Mouse (Mus musculus) MEL (cell line): Measurements from ENCODE around the gene Ehd2. TPM values are rescaled to one million over a fixed set of nuclear protein-coding genes. Genes with fewer than 3 reads are reported as not detected.

Experiments
- DNase-seq: peaks from one replicate; pipeline ENCODE4 v3.0.0; 2011; ENCODE audit warnings: low read depth, low spot score
- H3K27ac ChIP-seq: 2 replicates; pipeline ENCODE4 v1.5.1; 2012; ENCODE audit warnings: low read depth, mild to moderate bottlenecking, control low read depth, low read length, moderate library complexity; ENCODE audit not compliant: control insufficient read depth
- H3K27me3 ChIP-seq, 2 experiments: fragments of 150-350 bp in 1 of 2; sonication (generic) in 1 of 2; 2 replicates each; pipeline ENCODE4 v1.6.1; 2012; ENCODE audit warnings: low read length in 2 of 2, mild to moderate bottlenecking in 2 of 2, improper control_type of control experiment in 1 of 2, moderate library complexity in 1 of 2; ENCODE audit not compliant: insufficient read depth in 2 of 2, control insufficient read depth in 1 of 2
- H3K36me3 ChIP-seq, 2 experiments: 2 replicates each; pipeline ENCODE4 v1.6.1; 2012 to 2014; ENCODE audit warnings: low read length in 2 of 2, improper control_type of control experiment in 1 of 2, inconsistent platforms in 1 of 2, mild to moderate bottlenecking in 1 of 2; ENCODE audit not compliant: insufficient read depth in 2 of 2, control insufficient read depth in 1 of 2
- H3K4me1 ChIP-seq, 2 experiments: fragments of 150-350 bp in 1 of 2; sonication (generic) in 1 of 2; 2 replicates each; pipeline ENCODE4 v1.6.1; 2012; ENCODE audit warnings: low read length in 2 of 2, improper control_type of control experiment in 1 of 2, mild to moderate bottlenecking in 1 of 2; ENCODE audit not compliant: insufficient read depth in 2 of 2, control insufficient read depth in 1 of 2
- H3K4me3 ChIP-seq, 2 experiments: fragments of 150-350 bp in 1 of 2; sonication (generic) in 1 of 2; 2 replicates each; pipeline ENCODE4 v1.5.1; 2012; ENCODE audit warnings: low read depth in 2 of 2, low read length in 2 of 2, mild to moderate bottlenecking in 2 of 2, moderate library complexity in 2 of 2, control low read depth in 1 of 2, improper control_type of control experiment in 1 of 2; ENCODE audit not compliant: control insufficient read depth in 1 of 2, insufficient read depth in 1 of 2
- H3K79me2 ChIP-seq: 2 replicates; pipeline ENCODE4 v1.6.1; 2012; ENCODE audit warnings: mild to moderate bottlenecking, low read length, moderate library complexity; ENCODE audit not compliant: control insufficient read depth, poor library complexity, insufficient read depth
- H3K9ac ChIP-seq: 2 replicates; pipeline ENCODE4 v1.6.1; 2012; ENCODE audit warnings: low read depth, mild to moderate bottlenecking, control low read depth, low read length, moderate library complexity; ENCODE audit not compliant: control insufficient read depth, poor library complexity, severe bottlenecking
- H3K9me3 ChIP-seq: fragments of 150-350 bp; sonication (generic); replicated peaks from 2 replicates; pipeline ENCODE4 v1.6.1; 2012; ENCODE audit warnings: mild to moderate bottlenecking, low read length, improper control_type of control experiment, moderate library complexity; ENCODE audit not compliant: insufficient read depth
- CHD1 ChIP-seq: IDR thresholded peaks from 2 replicates; pipeline ENCODE4 v1.6.1; 2012; ENCODE audit warnings: low read depth, mild to moderate bottlenecking, inconsistent platforms, low read length, improper control_type of control experiment
- E2F4 ChIP-seq: IDR thresholded peaks from 2 replicates; pipeline ENCODE4 v1.6.1; 2011; ENCODE audit warnings: low read depth, low read length, improper control_type of control experiment, borderline replicate concordance
- EP300 ChIP-seq, 2 experiments: IDR thresholded peaks; 2 replicates each; pipeline ENCODE4 v1.6.1; 2011; ENCODE audit warnings: improper control_type of control experiment in 2 of 2, low read length in 2 of 2, low read depth in 1 of 2, mild to moderate bottlenecking in 1 of 2
- ETS1 ChIP-seq: IDR thresholded peaks from 2 replicates; pipeline ENCODE4 v1.6.1; 2012; ENCODE audit warnings: low read depth, mild to moderate bottlenecking, inconsistent platforms, low read length, improper control_type of control experiment, moderate library complexity
- GATA1 ChIP-seq: IDR thresholded peaks from 2 replicates; pipeline ENCODE4 v1.6.1; 2011; ENCODE audit warnings: low read depth, low read length, improper control_type of control experiment
- MAFK ChIP-seq: IDR thresholded peaks from 2 replicates; pipeline ENCODE4 v1.6.1; 2011; ENCODE audit warnings: low read depth, mild to moderate bottlenecking, low read length, improper control_type of control experiment, borderline replicate concordance
- MAX ChIP-seq: IDR thresholded peaks from 2 replicates; pipeline ENCODE4 v1.6.1; 2011; ENCODE audit warnings: low read length, improper control_type of control experiment
- MEF2A ChIP-seq: IDR thresholded peaks from 2 replicates; pipeline ENCODE4 v1.6.1; 2014; ENCODE audit warnings: low read depth, mild to moderate bottlenecking, inconsistent platforms, low read length, improper control_type of control experiment; ENCODE audit not compliant: poor library complexity, insufficient replicate concordance, severe bottlenecking; ENCODE audit errors: extremely low read depth
- MYB ChIP-seq: IDR thresholded peaks from 2 replicates; pipeline ENCODE4 v1.6.1; 2011; ENCODE audit warnings: mild to moderate bottlenecking, low read depth, low read length, improper control_type of control experiment
- MYC ChIP-seq: IDR thresholded peaks from 2 replicates; pipeline ENCODE4 v1.6.1; 2011; ENCODE audit warnings: low read depth, mild to moderate bottlenecking, low read length, improper control_type of control experiment, moderate library complexity
- NRF1 ChIP-seq: IDR thresholded peaks from 2 replicates; pipeline ENCODE4 v1.6.1; 2014; ENCODE audit warnings: low read depth, mild to moderate bottlenecking, inconsistent platforms, low read length, improper control_type of control experiment, moderate library complexity; ENCODE audit not compliant: poor library complexity, insufficient read depth, severe bottlenecking
- POLR2AphosphoS2 ChIP-seq: IDR thresholded peaks from 2 replicates; pipeline ENCODE4 v1.6.1; 2011; ENCODE audit warnings: low read length, improper control_type of control experiment
- RCOR1 ChIP-seq: IDR thresholded peaks from 2 replicates; pipeline ENCODE4 v1.6.1; 2012; ENCODE audit warnings: low read depth, mild to moderate bottlenecking, inconsistent platforms, low read length, improper control_type of control experiment
- SIN3A ChIP-seq: IDR thresholded peaks from 2 replicates; pipeline ENCODE4 v1.6.1; 2012; ENCODE audit warnings: low read length, improper control_type of control experiment, inconsistent platforms
- SMC3 ChIP-seq: IDR thresholded peaks from 2 replicates; pipeline ENCODE4 v1.6.1; 2011; ENCODE audit warnings: low read depth, low read length, improper control_type of control experiment
- TAL1 ChIP-seq: IDR thresholded peaks from 2 replicates; pipeline ENCODE4 v1.6.1; 2012; ENCODE audit warnings: mild to moderate bottlenecking, inconsistent platforms, low read length, moderate library complexity, mixed read lengths
- TBP ChIP-seq: IDR thresholded peaks from 2 replicates; pipeline ENCODE4 v1.8.0; 2011; ENCODE audit warnings: low read depth, low read length, improper control_type of control experiment
- TCF12 ChIP-seq: IDR thresholded peaks from 2 replicates; pipeline ENCODE4 v1.6.1; 2014; ENCODE audit warnings: low read depth, mild to moderate bottlenecking, inconsistent platforms, low read length, improper control_type of control experiment, moderate library complexity
- USF1 ChIP-seq: IDR thresholded peaks from 2 replicates; pipeline ENCODE4 v1.6.1; 2014; ENCODE audit warnings: low read depth, mild to moderate bottlenecking, inconsistent platforms, low read length, improper control_type of control experiment, moderate library complexity
- USF2 ChIP-seq, 2 experiments: IDR thresholded peaks; 2 replicates each; pipeline ENCODE4 v1.6.1; 2011 to 2012; ENCODE audit warnings: improper control_type of control experiment in 2 of 2, low read length in 2 of 2, borderline replicate concordance in 1 of 2, inconsistent platforms in 1 of 2, low read depth in 1 of 2, mild to moderate bottlenecking in 1 of 2; ENCODE audit not compliant: insufficient read depth in 1 of 2
- ZC3H11A ChIP-seq: IDR thresholded peaks from 2 replicates; pipeline ENCODE4 v1.6.1; 2012; ENCODE audit warnings: low read depth, mild to moderate bottlenecking, inconsistent platforms, low read length, improper control_type of control experiment
- ZKSCAN1 ChIP-seq: IDR thresholded peaks from 2 replicates; pipeline ENCODE4 v1.6.1; 2012; ENCODE audit warnings: low read depth, mild to moderate bottlenecking, inconsistent platforms, low read length, improper control_type of control experiment, moderate library complexity
- ZNF384 ChIP-seq: IDR thresholded peaks from 2 replicates; pipeline ENCODE4 v1.6.1; 2012; ENCODE audit warnings: low read depth, mild to moderate bottlenecking, inconsistent platforms, low read length, improper control_type of control experiment
- polyA plus RNA-seq, 2 experiments: library from polyadenylated mRNA; stranded (reverse) in 1 of 2; unstranded in 1 of 2; fragments of >175 nt in 1 of 2; fragments of >200 nt in 1 of 2; gene quantifications; 2 replicates each; pipeline versions ENCODE4 v1.2.1 to v1.2.4; 2012; ENCODE audit warnings: low replicate concordance in 2 of 2, low read depth in 1 of 2; ENCODE audit not compliant: insufficient read length in 2 of 2, insufficient read depth in 1 of 2, missing spikeins in 1 of 2
- total RNA-seq: library from RNA; depleted of rRNA; stranded (reverse); fragments of 300-350 nt; gene quantifications from 2 replicates; pipeline ENCODE4 v1.2.3, GENCODE M21; 2012

Ehd2 gene
- total and polyA plus RNA-seq, 3 experiments = 3.2 to 6.2 TPM; not detected in 1

GRCm38 (mm10) chr7:15953307-15954074 lies 13.9 kb downstream of the Ehd2 start (continued):
- TF ChIP-seq TBP (no peak), NRF1 (no peak), SIN3A (peak; percentile 28), ZC3H11A (no peak)

DNA sequence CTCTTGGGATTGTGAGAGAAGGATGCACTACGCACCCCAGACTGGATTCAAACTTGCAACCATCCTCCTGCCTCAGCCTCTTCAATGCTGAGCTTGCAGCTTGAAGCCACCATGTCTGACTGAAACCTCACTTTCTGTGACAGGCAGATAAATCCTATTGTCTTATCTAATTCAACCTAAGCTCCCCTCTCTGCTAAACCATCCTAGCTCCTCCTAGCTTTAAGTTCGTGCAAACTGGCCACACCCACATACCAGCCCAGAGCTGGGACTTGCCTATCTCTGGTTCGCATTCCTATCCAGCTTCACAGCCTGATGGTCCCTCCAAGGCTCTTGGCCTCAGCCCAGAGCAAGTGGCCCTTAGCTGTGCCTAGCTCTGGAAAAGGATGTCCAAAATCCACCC lies 15.0 kb downstream of the Ehd2 start:
- Histone ChIP-seq H3K27me3 (no peaks in the 10 kb centered on the region), H3K36me3 (peaks cover 0 to 44% of the 10 kb centered on the region in 2 experiments; a peak in 2 of 4 replicates), H3K79me2 (no peaks in the 10 kb centered on the region; the same call in 1 of the 2 replicates), H3K9ac (no peak overlapping the region), H3K27ac (peak overlapping the region; percentile 82), H3K9me3 (no peaks in the 10 kb centered on the region), H3K4me3 (no peak overlapping the region), H3K4me1 (peaks cover 3 to 54% of the 10 kb centered on the region in 2 experiments)
- DNase-seq = peak; percentile 92
- TF ChIP-seq CHD1 (no peak), MYB (no peak), MAFK (peak; percentile 74; the same call in 1 of the 2 replicates), POLR2AphosphoS2 (no peak), E2F4 (no peak), MEF2A (no peak), MYC (peak; percentile 60; the same call in 1 of the 2 replicates), GATA1 (peak; percentile 93), TBP (0 out of 2 replicates have a peak, but pooled peaks have one; percentile 38), ZNF384 (no peak), USF1 (no peak), USF2 (IDR thresholded peaks at IDR 0.05; ENCODE audit: borderline replicate concordance in 1 of 2, insufficient read depth in 1 of 2, low read depth in 1 of 2, low read length in 2 of 2) (no peak), ETS1 (peak; percentile 53; the same call in 1 of the 2 replicates), SIN3A (peak; percentile 55; the same call in 1 of the 2 replicates), MAX (0 out of 2 replicates have a peak, but pooled peaks have one; percentile 29), ZKSCAN1 (no peak), TAL1 (peak; percentile 91), TCF12 (peak; percentile 85), EP300 (IDR thresholded peaks at IDR 0.05; ENCODE audit: low read depth in 1 of 2, low read length in 2 of 2) (peak; percentile 75 to 81), SMC3 (no peak), RCOR1 (peak; percentile 91)
